Mouse (Mus musculus): Measurements from ENCODE around the gene Flt3. TPM values are rescaled to one million over a fixed set of nuclear protein-coding genes. Genes with fewer than 3 reads are reported as not detected.
A peak's percentile ranks its signal among the peaks of the same experiment; 100 is the strongest.

Gene Flt3
- total and polyA plus RNA-seq, 3 experiments = 0.15 to 0.35 (median 0.24) TPM

- no peak for DNase-seq
These were observed 46.0 kb downstream of the Flt3 start for GRCm38 (mm10) chr5:147354161-147354780.

- no peak for DNase-seq
These were observed 48.4 kb downstream of the Flt3 start for GRCm38 (mm10) chr5:147351931-147352330.

GRCm38 (mm10) chr5:147345981-147346380 lies 54.3 kb downstream of the Flt3 start:
- DNase-seq = no peak

GRCm38 (mm10) chr5:147343904-147344303 lies 56.4 kb downstream of the Flt3 start:
- DNase-seq = no peak

GRCm38 (mm10) chr5:147342901-147343300 lies 57.4 kb downstream of the Flt3 start:
- DNase-seq = no peak

- no peak for DNase-seq
These were observed 59.4 kb downstream of the Flt3 start for GRCm38 (mm10) chr5:147340741-147341414.

GRCm38 (mm10) chr5:147339560-147339959 lies 60.7 kb downstream of the Flt3 start:
- no peak for DNase-seq

- DNase-seq = no peak
These were observed 61.3 kb downstream of the Flt3 start for GRCm38 (mm10) chr5:147338967-147339366.

GRCm38 (mm10) chr5:147332711-147333110 lies 67.6 kb downstream of the Flt3 start:
- no peak for DNase-seq

GRCm38 (mm10) chr5:147331547-147331946 lies 68.7 kb downstream of the Flt3 start:
- DNase-seq = no peak

- no peak for DNase-seq
These were observed 70.3 kb downstream of the Flt3 start for GRCm38 (mm10) chr5:147329946-147330345.

- DNase-seq = no peak
These were observed 72.7 kb downstream of the Flt3 start for GRCm38 (mm10) chr5:147327636-147328035.

- DNase-seq = no peak
These were observed 74.4 kb downstream of the Flt3 start for GRCm38 (mm10) chr5:147325931-147326330.

GRCm38 (mm10) chr5:147323237-147323917 lies 76.9 kb downstream of the Flt3 start:
- peak; percentile 68 for DNase-seq

- DNase-seq = no peak
These were observed 78.1 kb downstream of the Flt3 start, which contains the start of gene Urad for GRCm38 (mm10) chr5:147322183-147322582. Gene Urad, minus strand, starts transcription at chr5:147322440.

- DNase-seq = no peak
These were observed 80.6 kb downstream of the Flt3 start for GRCm38 (mm10) chr5:147319653-147320052.

GRCm38 (mm10) chr5:147317991-147318390 lies 82.3 kb downstream of the Flt3 start:
- no peak for DNase-seq

GRCm38 (mm10) chr5:147317321-147317720 lies 83.0 kb downstream of the Flt3 start:
- no peak for DNase-seq

GRCm38 (mm10) chr5:147315432-147316075 lies 84.7 kb downstream of the Flt3 start:
- no peak for DNase-seq

GRCm38 (mm10) chr5:147314646-147315431 lies 85.5 kb downstream of the Flt3 start:
- DNase-seq = peak; percentile 80

- DNase-seq = no peak
These were observed 87.2 kb downstream of the Flt3 start for GRCm38 (mm10) chr5:147312830-147313685.
